Mouse (Mus musculus) adrenal gland, adult (tissue): ENCODE measurements around the gene Pced1b.

Experiments
- DNase-seq, 2 experiments: peaks; one replicate each; pipeline ENCODE4 v3.0.0; 2022 to 2023; ENCODE audit warnings: low spot score in 1 of 2; ENCODE audit not compliant: inconsistent age in 2 of 2

Pced1b gene

DNA sequence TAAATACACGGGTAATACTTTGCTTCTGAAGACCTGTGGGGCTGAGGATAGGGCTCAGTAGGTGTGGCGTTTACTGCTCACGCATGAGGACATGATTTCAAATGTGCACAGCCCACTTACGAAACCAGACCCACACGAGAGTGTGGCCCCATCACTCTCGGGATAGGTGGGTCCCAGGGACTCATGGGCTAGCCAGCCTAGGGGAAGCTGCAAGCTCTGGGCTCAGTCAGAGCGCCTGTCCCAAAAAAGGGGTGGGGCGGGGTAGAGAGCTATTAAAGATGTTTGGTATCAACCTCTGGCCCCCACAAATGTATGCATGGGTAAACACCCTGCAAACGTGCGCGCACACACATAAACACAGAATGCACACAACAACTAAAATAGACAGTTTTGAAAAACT lies 9.5 kb downstream of the Pced1b start:
- DNase-seq, result no peak

DNA sequence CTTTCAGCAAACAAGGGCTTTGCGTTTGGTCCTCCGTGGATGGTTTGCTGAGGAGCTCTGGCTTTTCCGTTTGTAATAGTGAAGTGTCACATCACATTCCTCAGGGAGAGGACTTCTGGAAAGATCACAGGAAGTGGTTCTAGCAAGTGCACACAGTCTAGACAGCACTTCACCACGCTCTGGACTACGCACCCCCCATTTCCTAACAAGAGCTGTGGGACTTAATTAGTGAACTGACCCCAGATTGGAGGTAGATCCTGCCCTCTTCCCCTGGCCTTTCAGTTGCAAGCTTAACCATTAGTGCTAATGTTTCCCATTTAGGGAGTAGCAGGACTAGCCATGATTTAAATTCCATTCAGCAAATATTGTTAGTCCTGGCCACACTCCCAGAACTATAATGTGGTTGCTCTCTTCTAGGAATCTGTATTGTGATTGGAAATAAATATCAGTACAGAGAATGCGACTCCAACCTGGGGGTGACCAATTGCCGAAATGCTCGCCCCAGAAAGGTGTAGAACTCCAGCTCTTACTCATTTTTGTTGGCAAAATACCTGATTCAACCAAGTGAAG lies 10.4 kb downstream of the Pced1b start:
- DNase-seq, result no peak

DNA sequence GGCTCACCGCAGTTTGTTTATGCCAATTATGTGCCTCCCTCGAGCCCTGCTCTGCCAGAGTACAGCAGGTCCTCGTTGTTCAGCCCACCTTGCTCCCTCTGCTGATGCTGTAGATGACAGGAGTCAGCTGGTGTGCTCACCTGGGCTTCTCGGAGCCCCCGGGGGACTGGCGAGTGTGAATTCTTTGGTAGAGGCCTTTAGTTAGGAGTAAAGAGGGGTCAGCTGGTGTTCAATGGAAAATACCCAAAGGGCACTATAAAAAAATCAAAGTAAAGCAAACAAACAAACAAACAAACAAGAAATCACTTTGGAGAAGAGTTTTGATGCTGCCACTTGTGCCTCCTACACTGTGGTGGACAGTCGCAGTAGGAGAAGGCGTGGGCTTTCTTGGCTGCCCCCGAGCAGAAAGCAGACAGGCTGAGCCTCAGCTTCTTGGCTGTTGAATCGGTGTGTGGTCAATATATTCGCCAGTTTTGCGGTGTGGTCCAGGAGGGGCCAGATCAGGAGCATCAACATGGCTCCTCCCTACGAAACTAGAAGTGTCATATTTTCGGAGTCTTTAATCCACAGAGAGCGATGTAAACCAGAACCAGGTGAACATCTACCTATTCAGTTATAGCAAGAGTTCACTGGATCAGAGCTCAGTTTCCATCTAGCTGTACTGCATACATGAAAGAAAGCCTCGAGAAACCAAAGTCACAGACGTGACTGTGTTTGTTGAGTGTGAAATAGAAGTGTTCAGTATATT lies 11.8 kb downstream of the Pced1b start:
- no peak for DNase-seq

DNA sequence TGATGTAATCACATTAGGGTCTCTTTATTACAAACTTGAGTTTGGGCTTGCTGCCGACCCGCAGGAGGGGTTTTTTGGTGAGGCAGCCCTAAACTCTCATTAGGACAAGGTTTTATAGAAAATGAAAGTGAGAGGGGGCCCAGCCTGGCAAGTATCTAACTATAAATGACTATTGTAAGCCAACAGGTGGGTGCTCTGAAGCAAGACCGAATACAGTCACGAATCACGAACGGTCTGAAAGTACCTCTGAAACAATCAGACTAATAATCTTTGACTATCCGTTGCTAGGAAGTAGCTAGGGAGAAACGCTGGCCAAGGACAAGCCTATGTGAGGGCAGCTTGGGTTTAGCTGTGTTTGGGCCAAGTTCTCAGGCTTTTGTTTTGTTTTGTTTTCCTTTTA lies 12.4 kb downstream of the Pced1b start:
- peak in 1 of 2 experiments; percentile 55 for DNase-seq

DNA sequence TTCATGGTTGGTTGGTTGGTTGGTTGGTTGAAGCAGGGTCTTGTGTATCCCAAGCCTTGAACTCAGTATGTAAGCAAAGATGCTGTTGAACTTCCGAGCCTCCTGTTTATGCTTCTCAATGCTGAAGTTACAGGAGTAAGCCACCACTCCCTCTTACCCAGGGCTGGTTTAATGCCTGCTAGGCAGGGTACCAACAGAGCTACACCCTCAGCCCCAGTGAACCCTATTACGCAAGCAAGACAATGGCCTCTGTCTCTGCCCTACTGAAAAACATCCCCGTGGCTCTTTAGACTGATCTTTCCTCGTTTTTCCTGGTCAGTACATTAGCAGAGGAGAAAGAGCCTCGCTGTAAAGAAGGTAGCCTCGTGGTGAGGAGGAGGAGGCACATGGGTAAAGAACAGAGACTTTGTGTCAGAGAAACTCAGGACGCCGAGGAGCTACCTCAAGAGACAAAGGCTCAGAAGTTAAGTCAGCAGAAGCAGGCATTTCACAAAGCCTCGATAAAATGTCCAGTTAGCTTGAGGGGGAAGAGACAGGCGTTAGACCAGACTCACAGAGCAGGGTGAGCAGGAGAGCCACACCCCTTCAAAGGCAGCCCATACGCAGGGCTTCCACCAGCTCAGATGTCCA lies 13.2 kb downstream of the Pced1b start:
- no peak for DNase-seq

DNA sequence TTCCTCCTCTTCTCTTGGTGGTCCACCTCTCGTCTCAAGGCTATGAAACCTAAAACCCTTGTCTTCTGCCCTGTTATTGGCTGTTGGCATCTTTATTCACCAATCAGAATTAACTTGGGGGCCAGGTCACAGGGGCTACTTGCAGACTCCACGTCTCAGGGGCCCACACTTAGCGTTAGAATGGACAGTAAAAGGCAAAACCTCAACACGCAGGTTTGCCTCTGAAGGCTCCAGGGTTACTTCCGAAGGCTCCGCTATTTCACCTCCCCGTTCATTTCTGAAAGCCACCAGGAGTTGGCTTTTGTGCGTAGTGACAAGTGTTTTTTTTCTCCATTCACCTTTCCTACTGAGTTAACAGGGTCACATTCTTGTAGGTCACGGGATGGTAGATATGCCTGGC lies 15.3 kb downstream of the Pced1b start:
- DNase-seq, result no peak

DNA sequence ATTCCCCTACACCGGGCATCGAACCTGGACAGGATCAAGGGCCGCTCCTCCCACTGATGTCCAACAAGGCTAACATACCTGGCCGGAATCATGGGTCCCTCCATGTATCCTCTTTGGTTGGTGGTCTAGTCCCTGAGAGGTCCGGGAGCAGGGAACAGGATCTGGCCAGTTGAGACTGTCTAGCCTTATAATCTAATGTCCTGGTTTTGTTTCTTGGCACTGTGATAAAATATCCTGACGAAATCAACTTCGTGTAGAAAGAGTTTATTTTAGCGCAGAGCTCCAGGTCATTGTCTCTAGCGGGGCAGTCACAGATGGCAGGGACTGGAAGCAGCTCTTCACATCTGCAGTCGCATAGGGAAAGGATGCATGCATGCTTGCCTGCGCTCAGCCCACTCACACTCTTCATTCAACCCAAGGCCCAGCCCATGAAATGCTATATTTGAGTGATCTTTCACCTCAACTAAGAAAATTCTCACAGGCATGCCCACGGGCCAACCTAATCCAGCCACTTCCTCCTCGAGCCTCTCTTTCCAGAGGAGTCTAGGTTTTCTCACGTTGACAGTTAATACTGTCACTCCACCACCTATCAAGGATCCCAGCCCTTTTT lies 19.4 kb downstream of the Pced1b start:
- DNase-seq, result no peak

DNA sequence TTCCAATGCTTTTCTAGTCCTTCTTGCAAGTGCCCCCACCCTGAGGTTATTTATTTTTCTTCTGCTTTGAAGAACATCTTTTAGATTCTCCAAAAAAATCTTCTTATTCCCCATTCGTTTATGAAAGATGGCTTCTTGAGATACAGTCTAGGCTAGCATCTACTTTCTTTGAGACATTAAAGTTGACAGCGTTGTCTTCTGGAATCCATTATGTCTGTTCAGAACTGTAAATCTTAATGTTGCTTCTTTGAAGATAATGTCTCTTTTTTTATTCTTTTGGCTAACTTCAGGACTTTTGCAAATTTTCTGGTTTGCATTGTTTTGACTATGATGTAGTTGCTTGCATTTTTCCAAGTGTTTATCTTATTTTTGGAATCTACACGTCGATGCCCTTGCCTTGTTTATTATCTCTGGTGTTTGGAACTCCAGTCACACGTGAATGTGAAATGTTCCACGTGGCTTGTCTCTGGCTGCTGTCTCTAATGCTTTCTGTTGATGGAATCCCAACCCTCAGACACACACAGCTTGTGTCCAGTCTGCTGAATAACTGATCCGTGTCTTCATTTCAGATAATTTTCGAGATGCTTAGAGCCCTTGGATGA lies 20.3 kb downstream of the Pced1b start:
- no peak for DNase-seq

DNA sequence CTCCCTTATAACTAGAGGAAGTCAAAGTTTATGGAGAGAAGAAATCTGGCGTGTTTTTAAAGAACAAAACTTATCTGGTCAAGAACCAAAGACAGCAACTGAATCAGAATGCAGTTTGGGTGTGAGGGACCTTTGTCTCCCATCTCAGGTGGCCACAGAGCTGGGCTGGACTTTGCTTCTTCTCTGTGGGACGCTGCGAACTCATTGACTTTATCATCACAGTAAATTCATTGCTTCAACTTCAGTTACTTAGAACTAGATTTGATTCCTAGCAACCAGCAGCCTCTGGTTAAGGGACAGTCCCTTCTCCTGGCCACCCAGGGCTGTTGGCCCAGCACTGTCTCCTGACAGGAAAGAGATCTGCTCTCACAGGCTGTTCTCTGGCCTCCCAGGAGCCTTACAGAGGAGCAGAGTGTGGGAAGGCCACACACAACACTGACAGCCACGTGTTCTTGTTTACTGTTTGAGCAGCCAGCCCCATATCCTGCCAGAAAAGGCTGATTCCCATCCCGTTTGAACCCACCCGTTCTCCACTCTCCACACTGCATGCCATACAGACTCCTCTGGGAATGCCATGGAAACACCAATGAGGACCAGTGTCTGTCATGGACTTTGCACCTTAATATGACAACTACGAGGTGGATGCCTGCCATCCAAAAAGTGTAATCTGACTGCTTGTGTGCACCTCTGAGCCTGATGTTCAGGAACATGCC lies 25.2 kb downstream of the Pced1b start:
- DNase-seq, result no peak

DNA sequence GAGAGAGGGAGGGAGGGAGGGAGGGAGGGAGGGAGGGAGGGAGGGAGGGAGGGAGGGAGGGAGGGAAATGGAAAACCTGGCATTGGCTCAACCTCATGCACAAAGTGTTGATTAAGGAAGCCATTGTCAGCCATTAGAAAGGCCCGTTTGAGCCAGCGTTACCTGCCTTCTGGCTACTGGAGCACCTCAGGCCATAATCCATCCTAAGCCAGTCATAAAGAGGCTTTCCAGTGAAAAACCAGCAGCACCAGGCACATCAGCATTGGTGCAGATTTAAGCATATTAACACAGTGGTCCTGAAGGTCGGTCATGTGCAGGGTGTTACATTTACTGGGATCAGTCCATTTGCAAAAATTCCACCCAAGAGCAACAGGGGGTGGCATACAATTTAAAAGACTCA lies 25.9 kb downstream of the Pced1b start:
- no peak for DNase-seq

DNA sequence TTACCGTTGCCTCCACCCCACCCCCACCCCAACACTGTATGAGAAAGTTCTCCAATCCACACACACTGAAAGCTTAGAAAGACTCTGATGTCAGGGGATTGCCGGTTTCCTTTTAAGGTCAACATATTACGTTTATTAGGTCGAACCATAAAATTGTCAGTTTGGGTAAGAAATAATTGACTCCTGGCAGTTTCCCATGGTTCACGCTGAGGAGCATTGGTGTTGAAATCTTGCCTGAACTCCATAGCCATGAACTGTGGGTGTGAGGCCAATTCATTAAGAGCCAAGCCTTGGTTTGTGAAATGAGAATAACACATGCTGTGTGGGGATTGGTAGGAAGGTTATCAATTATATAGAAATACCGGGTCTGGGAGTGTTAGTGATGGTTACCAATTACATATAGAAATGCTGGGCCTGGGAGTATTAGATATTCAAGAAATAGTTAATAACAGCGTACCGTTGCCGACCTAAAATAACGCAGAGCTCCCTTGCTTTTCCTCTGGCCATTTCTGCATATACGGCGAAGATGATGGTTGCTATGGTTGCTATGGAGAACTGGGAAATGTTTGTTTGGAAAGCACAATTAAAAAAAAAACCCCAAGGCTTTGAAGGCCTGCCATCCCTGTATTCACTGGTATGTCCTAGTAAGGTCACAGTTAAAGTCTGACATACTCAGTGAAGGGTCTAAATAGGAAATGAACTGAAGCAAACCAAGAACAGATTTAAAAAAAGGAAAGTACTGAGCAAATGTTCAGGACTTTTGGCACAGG lies 28.9 kb downstream of the Pced1b start:
- DNase-seq, result peak in 1 of 2 experiments; percentile 28

DNA sequence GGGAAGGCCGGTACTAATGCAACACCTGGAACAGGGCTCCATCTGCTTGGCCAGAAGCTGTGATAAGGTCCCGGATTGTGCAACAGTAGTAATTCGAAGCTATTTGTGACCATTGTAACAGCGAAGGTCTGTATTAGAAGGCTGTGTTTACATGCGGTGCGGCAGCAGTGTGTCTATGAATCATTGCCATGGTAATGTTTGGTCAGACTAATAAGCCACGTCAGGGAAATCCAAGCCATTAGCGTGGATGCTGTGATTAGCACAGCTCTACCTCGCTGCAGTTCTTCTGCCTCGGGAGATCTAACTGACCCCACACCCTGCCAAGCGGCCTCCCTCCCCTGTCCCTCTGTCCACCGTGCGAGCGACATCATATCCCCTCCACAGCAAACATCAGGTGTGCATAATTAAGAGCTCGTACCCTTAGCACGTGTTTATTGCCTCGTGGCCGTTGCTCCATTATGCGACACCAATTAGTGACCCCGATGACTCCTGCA lies 29.8 kb downstream of the Pced1b start:
- peak in 1 of 2 experiments; percentile 53 for DNase-seq

DNA sequence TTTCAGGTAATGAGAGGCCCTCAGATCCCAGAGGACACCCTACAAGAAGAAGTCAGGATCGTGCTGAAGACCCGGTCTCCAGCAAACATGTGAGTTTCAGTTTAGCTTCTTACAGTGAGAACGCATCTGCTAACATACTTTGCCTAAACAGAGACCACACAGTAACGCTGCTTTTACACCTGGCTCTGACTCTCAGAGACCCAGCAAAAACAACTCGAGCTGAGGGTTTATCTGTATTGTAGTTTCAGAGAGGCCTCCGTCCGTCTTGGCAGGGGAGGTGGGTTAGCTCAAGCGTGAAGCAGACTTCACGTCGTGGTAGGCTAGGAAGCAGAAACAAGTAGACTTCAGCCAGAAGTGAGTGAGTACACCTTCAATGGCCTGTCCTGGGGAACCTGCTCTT lies 30.4 kb downstream of the Pced1b start:
- DNase-seq, result no peak

DNA sequence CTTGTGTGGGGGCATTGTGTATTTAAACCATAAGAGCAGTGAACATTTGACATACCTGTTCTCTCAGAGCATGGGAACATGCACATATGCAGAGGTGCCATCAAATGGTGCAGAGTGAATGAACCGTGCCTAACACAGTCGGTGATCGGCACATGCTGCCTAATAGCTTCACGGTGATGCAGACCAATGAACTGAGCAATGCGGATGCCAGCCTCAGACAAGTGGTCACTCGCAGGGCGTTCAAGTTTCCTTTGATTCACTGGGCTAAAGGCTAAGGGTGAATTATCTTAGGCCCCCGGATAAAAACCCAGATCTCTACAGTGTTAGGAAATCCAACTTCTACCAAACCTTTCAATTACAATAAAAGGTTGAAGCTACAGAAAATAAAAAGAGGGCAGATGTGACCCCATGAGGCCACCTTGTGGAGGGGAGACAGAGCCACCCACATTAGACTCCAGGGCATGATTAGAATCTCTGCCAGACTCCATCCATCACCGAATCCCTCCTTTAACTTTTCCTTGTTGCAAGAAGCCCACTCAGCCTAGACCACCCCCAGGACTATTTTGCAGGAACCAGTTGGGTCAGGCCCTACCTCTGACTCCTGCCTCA lies 31.5 kb downstream of the Pced1b start:
- no peak for DNase-seq

DNA sequence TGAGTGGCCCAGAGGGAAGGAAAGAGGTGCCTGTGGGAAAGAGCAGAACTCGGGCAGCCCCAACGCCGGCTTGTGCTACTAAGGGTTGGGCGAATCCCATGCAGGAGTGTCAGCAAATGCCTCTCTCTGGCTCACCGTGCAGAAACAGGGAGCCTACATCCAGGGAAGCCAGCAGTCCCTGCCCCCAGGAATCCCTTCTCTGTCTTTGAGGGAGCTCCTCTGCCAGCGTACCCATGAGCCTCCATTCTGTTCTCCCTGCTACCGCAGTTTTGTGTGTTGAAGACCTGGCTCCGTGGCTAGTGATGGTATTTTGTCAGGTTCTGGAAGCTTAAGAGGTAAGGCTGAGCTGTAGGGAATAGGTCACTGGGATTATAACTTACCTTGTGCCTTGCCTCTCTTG lies 33.2 kb downstream of the Pced1b start:
- no peak for DNase-seq

DNA sequence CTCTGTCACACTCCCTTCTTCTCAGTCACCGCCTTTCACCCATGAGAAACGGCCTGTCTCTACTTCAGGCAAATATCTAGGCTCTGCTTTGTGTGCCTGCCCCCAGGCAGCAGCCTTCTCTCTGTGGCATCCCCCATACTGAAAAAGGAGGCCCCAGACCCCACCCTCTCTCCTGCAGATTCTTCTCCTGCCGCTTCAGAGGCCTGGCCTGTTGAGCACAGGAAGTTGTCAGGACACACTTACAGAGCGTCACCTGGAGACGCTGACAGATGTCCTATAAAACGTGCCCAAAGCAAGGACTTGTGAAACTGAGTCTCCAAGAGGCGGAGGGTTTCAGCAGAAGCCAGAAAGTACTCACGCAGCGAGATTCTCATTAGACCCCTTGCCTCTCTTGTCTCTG lies 33.9 kb downstream of the Pced1b start:
- DNase-seq, result no peak

DNA sequence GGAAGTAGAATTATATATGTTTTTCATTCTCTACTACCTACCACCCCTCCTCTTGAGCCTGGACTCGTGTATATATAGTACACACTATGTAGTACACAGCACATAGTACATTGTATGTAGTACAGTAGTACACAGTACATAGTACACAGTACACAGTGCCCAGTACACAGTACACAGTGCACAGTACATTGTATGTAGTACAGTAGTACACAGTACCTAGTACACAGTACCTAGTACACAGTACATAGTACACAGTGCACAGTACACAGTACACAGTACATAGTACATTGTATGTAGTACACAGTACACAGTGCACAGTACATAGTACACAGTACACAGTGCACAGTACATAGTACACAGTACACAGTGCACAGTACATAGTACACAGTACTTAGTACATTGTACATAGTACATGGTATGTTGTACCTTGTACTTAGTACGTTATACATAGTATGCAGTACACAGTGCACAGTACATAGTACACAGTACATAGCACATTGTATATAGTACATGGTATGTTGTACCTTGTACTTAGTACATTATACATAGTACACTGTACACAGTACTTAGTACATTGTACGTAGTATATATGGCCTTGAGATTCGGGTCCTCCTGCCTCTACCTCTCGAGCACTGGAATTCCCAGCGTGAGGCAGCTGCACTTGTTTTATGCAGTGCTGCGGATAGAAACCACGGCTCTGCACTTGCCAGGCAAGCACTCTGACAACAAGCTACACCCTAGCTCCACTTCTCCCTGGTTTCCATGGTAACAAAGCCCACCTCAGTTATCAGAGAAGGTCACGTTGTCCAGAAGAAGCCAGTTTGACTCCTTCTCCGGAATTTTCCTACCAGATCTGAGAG lies 35.0 kb downstream of the Pced1b start:
- DNase-seq, result peak in 1 of 2 experiments; percentile 29

DNA sequence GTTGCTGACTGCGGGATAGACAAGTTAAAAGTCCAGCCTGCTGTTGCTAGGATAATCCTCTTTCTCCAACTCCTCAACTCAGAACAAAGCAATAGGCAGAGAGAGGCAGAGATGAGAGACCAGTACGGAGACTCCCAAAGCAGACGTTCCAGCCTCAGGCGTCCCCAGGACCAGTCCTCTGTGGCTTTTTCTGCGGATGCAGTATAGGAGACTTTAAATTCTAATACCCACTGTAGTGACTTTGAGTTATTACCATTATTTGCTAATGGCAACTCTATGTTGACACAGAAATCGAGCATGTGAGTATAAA lies 35.6 kb downstream of the Pced1b start:
- no peak for DNase-seq

DNA sequence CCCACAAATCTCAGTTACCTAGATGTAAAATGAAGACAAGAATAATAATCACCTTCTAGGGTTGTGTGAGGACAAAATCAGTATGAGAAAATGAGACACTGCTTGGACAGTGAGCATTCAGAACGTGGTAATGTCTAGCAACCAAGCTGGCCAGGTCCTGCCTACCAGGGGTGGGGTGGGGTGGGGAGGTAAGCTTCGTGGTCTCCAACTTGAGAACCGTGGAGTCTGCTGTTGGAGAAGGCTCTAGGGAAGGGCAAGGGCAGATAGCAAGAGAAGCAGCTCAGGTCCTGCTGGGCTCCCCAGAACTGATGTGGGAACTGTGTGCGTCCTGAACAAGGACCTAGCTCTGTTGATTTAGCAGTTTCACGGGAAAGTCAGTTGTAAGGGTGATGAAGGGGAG lies 37.3 kb downstream of the Pced1b start:
- no peak for DNase-seq
